Mouse (Mus musculus): ENCODE measurements around the gene Gm14322. TPM values are rescaled to one million over a fixed set of nuclear protein-coding genes. Genes with fewer than 3 reads are reported as not detected.
"Not testable (repeated sequence)": the region's sequence is repeated elsewhere in the genome, so short reads cannot be mapped to it uniquely, and the experiment has no call there.

Gm14322 gene
- 5.3 and 8.5 TPM in 2 replicates for total RNA-seq (2017)

DNA sequence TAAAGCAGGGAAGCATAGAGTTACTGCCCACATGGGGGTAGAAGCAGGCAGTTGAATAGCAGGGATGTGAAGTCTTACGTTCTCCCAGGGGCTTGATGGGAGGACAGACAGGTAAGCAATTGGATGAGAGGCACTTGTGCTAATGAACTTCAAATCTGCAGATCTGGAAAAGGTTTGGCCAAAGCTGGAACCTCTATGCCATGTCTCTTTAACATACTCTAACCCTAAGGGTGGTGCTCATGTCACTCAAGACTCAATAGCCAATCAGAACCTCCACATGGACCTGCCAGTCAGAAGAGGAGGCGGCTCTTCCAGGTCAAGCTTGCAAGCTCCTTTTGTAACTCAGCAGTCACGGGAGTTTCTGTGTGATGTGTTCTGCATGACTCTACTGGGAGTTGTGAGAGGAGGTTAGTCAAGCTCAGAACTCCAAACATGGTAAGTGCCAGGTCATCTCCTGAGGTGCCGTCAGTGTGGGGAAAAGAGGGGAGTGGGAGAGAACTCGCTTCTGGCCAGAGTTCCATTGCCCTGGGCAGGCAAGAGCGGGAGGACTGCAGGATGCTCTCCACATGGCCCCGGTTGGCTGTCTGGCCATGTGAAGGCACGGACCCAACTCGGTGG, at the start of gene Gm14322:
Gene Gm14322 (plus strand): TSS at position 348 of the 618 bp plus-strand sequence.
- ATAC-seq (replicated peaks; ENCODE audit: low read depth, poor library complexity, severe bottlenecking) = peak; percentile 62

DNA sequence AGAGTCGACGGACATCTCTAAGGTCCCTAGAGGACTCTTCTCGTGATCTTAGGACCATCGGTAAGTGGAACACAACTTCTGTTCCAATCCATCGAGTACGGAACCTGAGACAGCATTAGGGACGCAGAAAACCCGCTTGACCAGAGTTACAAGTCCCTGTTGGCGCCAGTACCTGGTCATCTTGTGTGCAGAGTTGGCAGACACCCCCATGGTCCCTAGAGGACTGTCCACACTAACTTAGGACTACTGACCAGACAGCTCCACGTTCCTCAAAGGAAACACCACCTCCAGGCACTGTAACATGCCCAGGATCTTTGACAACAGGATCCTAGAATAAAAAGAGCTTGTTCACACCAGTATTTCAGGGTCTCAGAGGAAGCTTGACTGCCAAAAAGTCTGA, 17.6 kb upstream of the Gm14322 start:
- ATAC-seq (replicated peaks; ENCODE audit: low read depth, poor library complexity, severe bottlenecking) = not testable (repeated sequence)

DNA sequence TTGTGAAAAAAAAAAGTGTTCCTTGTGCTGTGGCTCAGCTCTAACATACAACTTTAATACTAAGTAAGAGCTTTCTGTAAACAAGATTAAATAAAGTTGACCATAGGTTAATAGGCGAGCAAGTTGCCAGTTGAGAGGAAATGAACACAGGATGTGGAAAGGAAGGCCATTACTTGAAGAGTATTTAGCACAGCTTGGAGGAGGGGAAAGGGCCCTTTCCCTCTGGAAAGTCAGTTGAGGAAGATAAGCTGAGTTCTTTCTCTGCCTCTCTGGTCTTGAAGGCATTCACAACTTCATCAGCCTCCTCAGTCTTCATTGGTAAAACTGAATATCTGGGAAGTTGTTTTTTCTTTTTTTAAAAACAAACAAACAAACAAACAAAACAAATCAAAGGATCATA, 28.3 kb downstream of the Gm14322 start:
- not testable (repeated sequence) for ATAC-seq (replicated peaks; ENCODE audit: low read depth, poor library complexity, severe bottlenecking)

DNA sequence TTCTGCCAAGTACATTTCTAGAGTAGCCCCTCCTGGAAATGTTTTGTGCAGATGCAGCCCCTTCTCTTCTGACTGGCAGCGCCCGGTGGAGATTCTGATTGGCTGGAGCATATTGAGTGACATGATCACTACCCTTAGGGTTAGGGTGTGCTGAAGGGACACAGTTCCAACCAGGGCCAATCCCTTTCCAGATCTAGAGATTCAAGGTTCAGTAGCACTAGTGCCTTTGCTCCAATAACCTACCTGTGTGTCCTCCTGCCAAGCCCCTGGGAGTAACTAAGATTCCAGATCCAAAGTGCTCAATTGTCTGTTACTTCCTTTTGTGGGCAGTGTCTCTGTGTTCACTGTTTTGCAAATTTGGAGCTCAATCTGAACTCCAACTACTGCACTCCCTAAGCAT, 47.1 kb downstream of the Gm14322 start:
- not testable (repeated sequence) for ATAC-seq (replicated peaks; ENCODE audit: low read depth, poor library complexity, severe bottlenecking)

Other genes with a start within 250 kb of the Gm14322 start
- gene Gm14406, start 181.1 kb upstream of the Gm14322 start, total RNA-seq (2017) = not detected in 2 replicates
- gene Gm14325, start 81.0 kb downstream of the Gm14322 start, total RNA-seq (2017) = 20.0 and 53.2 TPM in 2 replicates
- gene Gm14327, start 137.8 kb downstream of the Gm14322 start, total RNA-seq (2017) = not detected in 2 replicates
- gene Zfp972, start 166.3 kb downstream of the Gm14322 start, total RNA-seq (2017) = 1.8 and 2.2 TPM in 2 replicates
- 14.8 and 23.4 TPM in 2 replicates for gene Gm14326, start 198.0 kb downstream of the Gm14322 start, total RNA-seq (2017)